Mouse (Mus musculus): ENCODE data around the gene Adgre5. TPM values are rescaled to one million over a fixed set of nuclear protein-coding genes. Genes with fewer than 3 reads are reported as not detected.

Gene Adgre5
- polyA plus RNA-seq, 1 experiment from 2014 or later, result 28.4 TPM

GRCm38 (mm10) chr8:83679866-83680265 is 61.3 kb downstream of the Adgre5 start:
- no peak for ATAC-seq (ENCODE audit: extremely low read depth, insufficient number of reproducible peaks, low FRiP score, low TSS enrichment)
- Histone ChIP-seq H3K4me2 (no peak overlapping the region), H3K4me1 (peaks cover 22% of the 10 kb centered on the region), H3K27me3 (replicated peaks) (no peaks in the 10 kb centered on the region), H3K36me3 (peaks cover 92% of the 10 kb centered on the region), H3K9me3 (no peaks in the 10 kb centered on the region), H3K27ac (replicated peaks) (no peak overlapping the region), H3K9ac (no peak overlapping the region), H3K4me3 (no peak overlapping the region)
- 88% methylated on average over 12 of the region's 12 CpGs for WGBS

GRCm38 (mm10) chr8:83674497-83674896 is 66.6 kb downstream of the Adgre5 start:
- H3K36me3 ChIP-seq, result peaks cover 96% of the 10 kb centered on the region
- H3K4me1 ChIP-seq, result no peaks in the 10 kb centered on the region
- no peak for ATAC-seq (ENCODE audit: extremely low read depth, insufficient number of reproducible peaks, low FRiP score, low TSS enrichment)
- H3K4me3 ChIP-seq, result no peak overlapping the region
- H3K9ac ChIP-seq, result no peak overlapping the region
- H3K27me3 ChIP-seq (replicated peaks), result peaks cover under 1% of the 10 kb centered on the region; the same call in 1 of the 2 replicates
- 77% methylated on average over 5 of the region's 5 CpGs for WGBS
- H3K9me3 ChIP-seq, result no peaks in the 10 kb centered on the region
- no peak overlapping the region for H3K4me2 ChIP-seq
- H3K27ac ChIP-seq (replicated peaks), result no peak overlapping the region

Small RNA genes within 50 kb of the gene (microRNA-seq; reads per million reads assigned to microRNA genes)
- not detected for gene Mir1668

Other genes with a start within 250 kb of the Adgre5 start
- not detected in 2 replicates for gene Olfr370, start 205.5 kb downstream of the Adgre5 start, polyA plus RNA-seq (2015; fragmentation: Nextera tagmentation; extraction: Ambion mirVana)
- 524 and 602 TPM in 2 replicates for gene Ndufb7, start 174.7 kb downstream of the Adgre5 start, polyA plus RNA-seq (2015; fragmentation: Nextera tagmentation; extraction: Ambion mirVana)
- 438 and 474 TPM in 2 replicates for gene Tecr, start 133.4 kb downstream of the Adgre5 start, polyA plus RNA-seq (2015; fragmentation: Nextera tagmentation; extraction: Ambion mirVana)
- gene Dnajb1, start 133.1 kb downstream of the Adgre5 start, polyA plus RNA-seq (2015; fragmentation: Nextera tagmentation; extraction: Ambion mirVana), result 41.4 and 47.4 TPM in 2 replicates
- gene Gipc1, start 88.6 kb downstream of the Adgre5 start, polyA plus RNA-seq (2015; fragmentation: Nextera tagmentation; extraction: Ambion mirVana), result 155 and 164 TPM in 2 replicates
- gene Ptger1, start 74.6 kb downstream of the Adgre5 start, polyA plus RNA-seq (2015; fragmentation: Nextera tagmentation; extraction: Ambion mirVana), result 0.35 and 0.41 TPM in 2 replicates
- 19.5 and 20.0 TPM in 2 replicates for gene Pkn1, start 42.1 kb downstream of the Adgre5 start, polyA plus RNA-seq (2015; fragmentation: Nextera tagmentation; extraction: Ambion mirVana)
- 133 and 152 TPM in 2 replicates for gene Ddx39, start 26.1 kb downstream of the Adgre5 start, polyA plus RNA-seq (2015; fragmentation: Nextera tagmentation; extraction: Ambion mirVana)
- gene Adgrl1, start 158.8 kb upstream of the Adgre5 start, polyA plus RNA-seq (2015; fragmentation: Nextera tagmentation; extraction: Ambion mirVana), result 8.5 and 8.7 TPM in 2 replicates
- 0.41 and 0.55 TPM in 2 replicates for gene Gm10644, start 213.9 kb upstream of the Adgre5 start, polyA plus RNA-seq (2015; fragmentation: Nextera tagmentation; extraction: Ambion mirVana)
- gene Asf1b, start 214.2 kb upstream of the Adgre5 start, polyA plus RNA-seq (2015; fragmentation: Nextera tagmentation; extraction: Ambion mirVana), result 57.0 and 62.7 TPM in 2 replicates
- gene Prkaca, start 231.7 kb upstream of the Adgre5 start, polyA plus RNA-seq (2015; fragmentation: Nextera tagmentation; extraction: Ambion mirVana), result 197 and 206 TPM in 2 replicates